Mouse (Mus musculus) skeletal muscle tissue, adult 2 months (tissue): Measurements from ENCODE around the gene Polr1d.

Experiments used
- DNase-seq: peaks from one replicate; pipeline ENCODE4 v3.0.0-alpha.2; 2012; ENCODE audit warnings: low read depth, low spot score

Gene Polr1d

GRCm38 (mm10) chr5:147076799-147077165 lies at the start of gene Polr1d:
Gene Polr1d, plus strand, starts transcription at chr5:147077050.
- DNase-seq, result no peak

- DNase-seq, result no peak
Observed at GRCm38 (mm10) chr5:147031281-147031680, 45.6 kb upstream of the Polr1d start.

DNA sequence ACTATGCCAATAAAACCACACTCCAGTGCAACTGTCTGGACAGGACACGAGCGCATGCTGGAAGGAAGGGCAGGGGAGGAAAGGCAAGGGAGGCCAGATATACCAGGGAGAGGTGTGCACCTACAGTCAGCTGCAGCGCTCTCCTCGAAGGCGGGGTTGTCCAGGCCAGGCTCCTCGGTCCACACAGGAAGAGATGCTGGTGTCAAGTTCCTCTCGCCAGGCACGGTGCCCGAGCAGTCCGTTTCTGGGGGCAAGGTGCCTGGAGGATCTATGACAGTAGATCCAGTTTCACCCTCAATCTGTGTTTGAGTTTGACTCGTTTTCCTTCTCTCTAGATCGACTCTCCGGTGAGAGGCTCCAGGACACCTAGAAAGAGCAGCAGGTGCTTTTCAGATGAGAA lies 43.7 kb upstream of the Polr1d start:
- peak; percentile 22 for DNase-seq

- no peak for DNase-seq
Observed at GRCm38 (mm10) chr5:147034283-147034682, 42.6 kb upstream of the Polr1d start.

DNA sequence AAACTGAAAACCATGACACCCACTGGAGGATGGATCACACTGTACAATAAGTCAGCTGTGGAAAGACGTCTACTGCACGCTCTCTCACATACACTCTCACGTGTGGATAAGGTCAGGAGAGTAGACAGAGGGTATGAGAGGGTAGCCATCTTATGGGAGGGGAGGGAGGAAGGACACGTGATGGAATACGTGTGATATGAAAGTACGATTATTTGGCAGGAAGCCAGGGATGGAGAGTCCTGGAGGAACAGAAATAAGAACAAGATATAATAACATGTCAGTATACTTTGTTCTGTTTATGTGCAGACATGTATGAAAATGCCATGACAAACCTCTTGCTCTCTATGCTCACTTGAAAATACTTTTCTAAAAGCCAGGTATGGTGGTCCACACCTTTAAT lies 41.5 kb upstream of the Polr1d start:
- no peak for DNase-seq

GRCm38 (mm10) chr5:147036028-147036427 lies 40.8 kb upstream of the Polr1d start:
- peak; percentile 38 for DNase-seq

DNA sequence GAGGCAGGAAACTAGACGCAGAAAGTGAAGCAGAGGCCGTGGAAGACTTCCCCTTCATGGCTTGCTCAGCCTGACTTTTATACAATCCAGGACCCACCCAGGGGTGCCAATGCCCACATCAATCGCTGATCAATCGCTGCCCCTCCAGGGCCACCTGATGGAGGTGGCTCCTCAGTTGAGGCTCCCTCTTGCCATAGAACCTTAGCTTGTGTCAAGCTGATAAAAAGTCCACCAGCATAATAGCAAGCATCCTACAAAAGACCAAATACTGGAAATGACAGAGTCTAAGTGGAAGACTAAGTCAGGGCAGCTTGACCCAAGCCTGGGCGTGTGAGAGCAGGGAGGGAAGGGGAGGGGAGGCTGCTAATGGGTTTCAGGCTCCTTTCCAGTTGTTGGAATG lies 40.2 kb upstream of the Polr1d start:
- DNase-seq, result no peak

DNA sequence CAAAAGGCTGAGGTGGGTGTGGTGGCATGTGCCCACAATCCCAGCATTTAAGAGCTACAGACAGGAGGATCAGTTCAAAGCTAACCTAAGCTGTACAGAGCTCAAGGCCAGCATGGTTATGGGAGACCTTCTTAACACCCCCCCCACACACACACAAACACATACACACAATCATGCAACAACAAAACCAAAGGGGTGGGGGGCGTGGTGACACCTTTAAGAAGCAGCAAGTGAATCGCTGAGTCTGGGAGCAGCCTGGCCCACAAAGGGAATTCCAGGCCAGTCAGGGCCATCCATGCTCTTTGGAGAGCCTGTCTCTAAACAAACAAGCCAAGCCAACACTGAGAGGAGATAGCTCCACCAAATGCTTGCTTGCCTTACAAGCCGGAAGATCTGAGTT lies 39.2 kb upstream of the Polr1d start:
- DNase-seq, result no peak

GRCm38 (mm10) chr5:147039394-147039793 lies 37.5 kb upstream of the Polr1d start:
- no peak for DNase-seq

- DNase-seq, result no peak
Observed at GRCm38 (mm10) chr5:147041965-147042937, 34.6 kb upstream of the Polr1d start.

DNA sequence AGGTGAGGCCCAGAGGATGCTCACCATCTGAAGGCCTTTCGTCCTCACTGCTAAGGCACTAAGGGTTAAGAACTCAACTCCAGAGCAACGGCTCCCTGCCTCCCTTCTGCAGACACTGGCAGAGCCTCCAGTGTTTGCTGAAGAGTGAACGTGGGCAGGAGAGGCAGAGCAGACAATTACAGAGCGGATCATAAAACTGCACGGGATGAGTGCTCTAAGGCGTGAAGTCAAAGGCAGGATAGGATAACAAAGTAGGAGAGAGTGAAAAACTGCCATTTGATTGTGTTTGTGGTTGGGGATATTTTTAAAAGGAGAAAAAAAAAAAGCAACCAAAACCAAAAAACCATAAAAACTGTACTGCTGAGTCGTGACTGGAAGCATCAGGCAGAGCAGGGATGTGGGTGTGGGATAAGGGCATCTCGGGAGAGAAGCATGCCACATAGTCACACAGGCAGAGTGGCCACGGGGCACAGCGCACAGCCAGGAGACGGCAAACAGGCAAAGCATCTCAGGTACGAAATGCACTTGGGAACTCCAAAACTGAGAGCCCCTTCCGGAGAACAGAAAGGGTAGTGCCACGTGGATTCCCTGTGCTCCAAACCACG lies 33.5 kb upstream of the Polr1d start:
- no peak for DNase-seq

- DNase-seq, result no peak
Observed at GRCm38 (mm10) chr5:147045311-147045710, 31.5 kb upstream of the Polr1d start.

DNA sequence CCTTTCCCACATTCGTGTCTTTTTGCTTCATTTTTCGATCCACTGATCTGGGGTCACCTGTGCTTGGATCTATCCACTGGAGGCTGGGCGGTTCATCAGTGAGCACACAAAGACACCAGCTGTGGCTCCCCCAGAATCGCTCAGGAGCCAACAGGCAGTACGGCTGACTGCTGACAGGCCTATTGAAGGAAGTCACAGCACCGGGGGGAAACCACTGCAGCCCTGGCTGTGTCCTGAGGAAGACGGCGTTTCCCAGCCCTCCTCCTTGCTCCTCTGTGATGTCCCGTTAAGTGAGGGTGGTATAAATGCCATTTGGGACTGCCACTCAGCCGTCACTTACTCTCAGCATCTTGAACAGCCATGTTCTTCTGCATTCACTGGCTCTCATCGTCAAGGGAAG lies 30.9 kb upstream of the Polr1d start:
- DNase-seq, result no peak

GRCm38 (mm10) chr5:147049544-147050209 lies 27.2 kb upstream of the Polr1d start:
- DNase-seq, result no peak

DNA sequence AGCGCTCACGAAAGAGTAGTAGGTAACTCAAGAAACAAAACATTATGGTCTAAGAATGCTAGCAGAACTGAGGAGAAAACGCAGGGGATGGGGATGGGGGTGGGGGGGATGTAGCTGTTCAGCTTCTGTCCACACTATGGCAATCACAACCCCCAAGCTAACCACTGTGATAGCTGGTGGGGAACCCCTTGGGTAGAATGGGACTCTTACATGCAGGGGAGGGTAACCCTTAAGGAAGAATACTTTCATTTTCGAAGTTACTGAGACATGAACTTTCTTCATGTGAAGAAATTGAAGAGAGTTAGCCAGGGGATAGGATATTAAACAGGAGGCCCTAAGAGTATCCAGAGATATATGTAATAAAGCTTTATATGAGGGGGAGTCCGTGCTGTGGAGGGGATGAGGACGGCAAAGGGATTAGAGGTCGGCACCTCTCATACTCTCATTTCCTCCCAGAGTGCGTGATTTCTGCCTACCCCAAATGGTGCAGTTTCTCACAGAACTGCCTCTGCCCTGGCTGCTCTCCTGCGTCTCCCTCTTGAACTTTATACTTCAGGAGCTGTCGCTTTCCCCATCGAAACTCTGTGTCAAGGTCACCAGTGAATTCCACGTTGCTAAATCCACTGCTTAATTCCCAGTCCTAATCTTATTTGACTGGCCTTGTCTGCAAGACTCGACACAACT lies 25.9 kb upstream of the Polr1d start:
- DNase-seq, result no peak

DNA sequence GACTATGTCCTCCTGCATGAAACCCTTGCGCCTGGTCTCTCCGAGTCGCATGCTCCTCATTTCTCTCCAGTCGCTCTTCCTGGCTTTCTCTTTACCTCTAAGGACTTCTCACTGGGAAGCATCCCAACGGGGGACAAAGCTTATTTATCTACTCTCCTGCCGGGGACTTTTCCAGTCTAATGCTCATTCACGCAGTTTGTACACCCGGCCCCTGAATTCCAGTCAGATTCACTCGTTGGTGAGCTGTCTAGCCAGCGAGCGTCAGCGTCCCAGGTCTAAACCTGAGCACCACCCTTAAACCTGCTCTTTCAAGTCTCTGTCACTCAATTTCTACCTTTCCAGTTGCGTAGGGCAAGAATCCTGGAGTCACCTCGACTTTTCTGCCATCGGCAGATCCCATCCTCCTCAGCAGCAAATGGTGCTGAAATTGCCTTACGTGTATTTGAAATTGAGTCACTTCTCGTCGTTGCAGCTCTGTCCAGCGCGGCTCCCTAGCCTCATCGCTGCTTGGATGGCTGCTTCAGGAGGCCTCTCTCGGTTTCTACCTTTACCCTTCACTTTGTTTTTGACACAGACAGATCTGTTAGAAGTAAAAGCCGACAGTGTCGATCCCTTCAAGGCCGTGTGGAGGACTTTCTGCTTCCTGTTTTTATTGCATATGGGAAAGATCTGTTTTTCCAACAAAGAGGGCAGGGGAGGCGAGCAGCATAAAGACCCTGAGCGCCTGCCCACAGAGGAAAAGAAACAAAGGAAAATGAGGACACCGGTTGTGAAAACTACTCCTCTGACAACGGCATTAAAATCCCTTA lies 25.1 kb upstream of the Polr1d start:
- no peak for DNase-seq

- no peak for DNase-seq
Observed at GRCm38 (mm10) chr5:147052309-147052558, 24.6 kb upstream of the Polr1d start.

DNA sequence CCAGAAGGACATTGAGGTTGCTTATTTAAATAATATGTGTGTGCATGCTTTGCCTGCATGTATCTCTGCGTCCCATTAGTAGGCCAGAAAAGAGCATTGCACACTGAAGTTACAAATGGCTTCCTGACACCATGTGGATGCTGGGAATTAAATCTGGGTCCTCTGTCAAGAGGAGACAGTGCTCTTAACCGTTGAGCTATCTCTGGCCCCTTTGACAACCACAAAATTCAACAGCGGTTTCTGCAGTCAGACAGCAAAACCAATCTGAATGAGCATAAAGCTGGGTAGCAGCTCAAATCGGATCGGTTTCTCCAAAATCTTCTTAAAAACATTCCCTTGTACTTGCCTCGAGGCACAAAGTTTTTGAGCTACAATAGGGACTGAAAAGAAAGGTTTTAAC lies 23.8 kb upstream of the Polr1d start:
- no peak for DNase-seq

DNA sequence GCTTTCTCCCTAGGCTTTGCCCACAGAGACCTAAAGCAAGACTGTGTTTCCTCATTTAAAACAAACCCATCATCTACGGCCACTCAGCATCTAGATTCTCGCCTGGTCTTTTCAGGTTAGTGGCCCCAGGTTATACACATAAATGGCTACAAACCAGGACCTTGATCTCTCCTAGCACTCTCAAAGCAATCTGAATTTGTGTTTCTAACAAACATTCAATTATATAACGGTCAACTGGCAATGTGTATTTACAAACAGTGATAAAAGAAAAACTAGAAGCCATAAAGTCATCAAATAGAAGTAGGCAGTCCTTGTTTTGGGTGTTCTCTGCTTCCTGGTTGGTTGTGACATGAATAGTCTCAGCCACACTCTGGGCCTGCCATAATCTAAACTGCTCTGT lies 23.4 kb upstream of the Polr1d start:
- DNase-seq, result no peak

DNA sequence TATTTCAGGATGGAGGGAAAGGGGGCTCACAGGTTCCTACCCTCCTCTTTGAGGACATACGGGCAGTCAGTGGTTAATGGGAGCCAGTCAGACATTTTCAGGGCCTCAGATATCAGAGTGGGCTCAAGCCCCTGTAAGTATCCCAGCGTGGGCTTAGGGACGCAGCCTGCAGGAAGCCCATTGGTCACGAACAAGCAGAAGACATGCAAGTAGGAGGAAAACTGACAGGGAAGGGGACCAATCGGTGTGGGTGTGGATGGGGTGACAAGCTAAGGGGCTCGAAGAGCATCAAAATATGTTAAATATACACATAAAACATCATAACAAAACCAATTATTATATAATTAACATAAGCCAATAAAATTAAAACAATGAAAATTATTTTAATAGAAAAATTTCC lies 22.5 kb upstream of the Polr1d start:
- no peak for DNase-seq

DNA sequence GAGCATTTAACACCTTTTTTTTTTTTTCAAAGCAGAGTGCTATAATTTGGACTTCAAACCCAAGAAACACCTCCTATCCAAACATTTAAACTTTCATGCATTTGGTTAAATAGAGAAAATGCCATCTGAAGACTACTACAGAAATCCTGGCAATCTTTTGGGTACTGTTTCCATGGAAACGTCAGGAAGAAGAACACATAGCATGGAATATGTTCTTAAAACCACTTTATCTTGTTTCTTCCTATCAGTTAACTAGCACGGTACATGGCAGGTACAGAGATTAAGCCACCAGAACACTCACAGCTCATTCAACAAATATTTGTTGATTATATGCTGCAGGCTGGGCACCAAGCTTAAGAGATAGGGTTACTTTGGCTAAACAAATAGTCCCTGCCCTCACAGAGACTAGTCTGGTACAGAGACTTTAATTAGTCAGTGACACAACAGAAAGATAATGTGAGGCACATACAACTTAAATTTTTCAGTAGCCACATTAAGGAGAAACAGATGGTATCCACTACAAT lies 22.0 kb upstream of the Polr1d start:
- DNase-seq, result no peak
